Mouse (Mus musculus) embryonic facial prominence, embryonic 13.5 days (tissue): ENCODE data around the gene 4930522L14Rik. TPM values are rescaled to one million over a fixed set of nuclear protein-coding genes. Genes with fewer than 3 reads are reported as not detected.
"Not testable (repeated sequence)": the region's sequence is repeated elsewhere in the genome, so short reads cannot be mapped to it uniquely, and the experiment has no call there.

Source experiments
- ATAC-seq: fragments of 200-750 bp; cut with Nextera tagmentation; 2 replicates; pipeline ENCODE4 v1.8.0; 2017; ENCODE audit warnings: low read depth; ENCODE audit not compliant: insufficient number of reproducible peaks, insufficient read depth, low FRiP score, low TSS enrichment
- H3K27ac ChIP-seq: fragments of 300-500 bp; sonication (generic); 2 replicates; pipeline ENCODE4 v1.5.1; 2015; ENCODE audit warnings: moderate library complexity, mild to moderate bottlenecking, inconsistent platforms
- H3K27me3 ChIP-seq: fragments of 300-500 bp; sonication (generic); 2 replicates; pipeline ENCODE4 v1.6.1; 2015; ENCODE audit warnings: mild to moderate bottlenecking, inconsistent platforms
- H3K36me3 ChIP-seq: fragments of 300-500 bp; sonication (generic); 2 replicates; pipeline ENCODE4 v1.6.1; 2015; ENCODE audit warnings: mild to moderate bottlenecking, inconsistent platforms
- H3K4me1 ChIP-seq: fragments of 300-500 bp; sonication (generic); 2 replicates; pipeline ENCODE4 v1.6.1; 2015; ENCODE audit warnings: inconsistent platforms
- H3K4me2 ChIP-seq: fragments of 300-500 bp; sonication (generic); 2 replicates; pipeline ENCODE4 v1.6.1; 2015; ENCODE audit warnings: moderate library complexity, mild to moderate bottlenecking, inconsistent platforms
- H3K4me3 ChIP-seq: fragments of 300-500 bp; sonication (generic); 2 replicates; pipeline ENCODE4 v1.5.1; 2015; ENCODE audit warnings: mild to moderate bottlenecking, inconsistent platforms
- H3K9ac ChIP-seq: fragments of 300-500 bp; sonication (generic); 2 replicates; pipeline ENCODE4 v1.6.1; 2015; ENCODE audit warnings: mild to moderate bottlenecking, inconsistent platforms
- H3K9me3 ChIP-seq: fragments of 300-500 bp; sonication (generic); 2 replicates; pipeline ENCODE4 v1.6.1; 2016; ENCODE audit warnings: inconsistent platforms
- WGBS: fragments of 180-500 bp; shearing (Covaris S2); methylation state at CpG from one replicate; pipeline ENCODE4 v1.1.7; 2015; ENCODE audit warnings: mixed read lengths; 5-methylcytosine and 5-hydroxymethylcytosine counted together
- polyA plus RNA-seq: library from polyadenylated mRNA; unstranded; fragments of >200 nt; fragmentation: Nextera tagmentation; extraction: Ambion mirVana; gene quantifications from 2 replicates; pipeline ENCODE4 v1.2.1, GENCODE M21; 2015

Gene 4930522L14Rik
- polyA plus RNA-seq: 7.7 and 8.1 TPM in 2 replicates

DNA sequence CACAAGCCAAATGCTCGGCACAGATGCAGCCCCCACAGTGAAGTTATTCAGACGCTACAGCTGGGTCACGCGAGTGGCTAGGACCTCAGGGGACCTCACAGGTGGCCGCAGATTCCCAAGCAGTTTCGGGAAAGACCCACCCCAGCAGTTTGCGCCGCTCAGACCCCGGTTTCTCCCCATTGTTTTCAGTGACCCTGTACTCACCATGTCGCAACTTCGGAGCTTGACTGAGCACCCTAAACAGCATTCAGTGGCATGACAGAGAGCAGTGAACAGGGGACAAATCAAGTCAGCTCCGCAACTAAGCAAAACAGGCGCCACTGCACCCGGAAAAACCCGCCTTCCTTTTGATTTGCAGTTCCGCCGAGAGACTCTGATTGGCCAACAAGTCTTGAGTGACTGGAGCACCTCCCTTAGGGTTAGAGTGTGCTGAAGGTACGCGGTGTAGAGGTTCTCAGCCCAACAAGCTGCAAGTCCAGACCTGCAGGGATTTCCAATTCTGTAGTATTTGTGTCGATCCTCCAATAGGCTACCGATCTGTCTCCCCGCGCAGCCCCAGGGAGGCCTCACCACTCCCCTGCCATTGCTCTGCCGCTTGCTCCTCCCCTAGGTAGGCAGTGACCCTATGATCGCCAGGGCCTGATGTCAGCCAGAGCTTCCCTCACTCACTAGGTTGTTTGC is at the start of gene 4930522L14Rik:
Gene 4930522L14Rik (minus strand): TSS at position 496 of the 681 bp plus-strand sequence.
- Histone ChIP-seq H3K9ac (peak within 1 kb of the TSS; percentile 77), H3K4me2 (peak within 1 kb of the TSS; percentile 66), H3K4me3 (peak within 1 kb of the TSS; percentile 62)
- not testable (repeated sequence) for H3K36me3 ChIP-seq, H3K27ac ChIP-seq, H3K4me1 ChIP-seq, H3K27me3 ChIP-seq, H3K9me3 ChIP-seq
- WGBS: 0% methylated on average over 25 of the region's 25 CpGs
- peak; percentile 89 for ATAC-seq

DNA sequence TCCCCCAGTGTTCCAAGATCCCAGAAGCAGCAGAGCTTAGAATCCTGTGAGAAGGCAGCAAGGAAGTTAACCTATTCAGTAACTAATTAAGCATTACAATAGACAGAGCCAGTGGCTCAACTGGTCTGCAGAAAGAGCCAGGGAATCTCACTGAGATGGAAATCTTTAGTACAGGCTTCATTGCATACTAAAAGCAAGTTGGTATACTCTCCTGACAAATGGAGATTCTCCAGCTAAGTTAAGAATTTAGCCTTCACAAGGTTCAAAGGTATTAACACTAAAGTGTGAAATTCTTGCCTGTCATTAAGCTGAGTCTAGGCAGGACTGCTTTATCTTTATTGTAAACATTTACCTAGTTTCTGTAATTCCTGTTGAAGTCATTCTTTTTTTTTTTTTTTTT is 49.8 kb upstream of the 4930522L14Rik start:
- not testable (repeated sequence) for H3K4me3 ChIP-seq, H3K9me3 ChIP-seq, H3K27ac ChIP-seq, H3K4me2 ChIP-seq, H3K4me1 ChIP-seq, H3K9ac ChIP-seq, H3K27me3 ChIP-seq, ATAC-seq, H3K36me3 ChIP-seq

DNA sequence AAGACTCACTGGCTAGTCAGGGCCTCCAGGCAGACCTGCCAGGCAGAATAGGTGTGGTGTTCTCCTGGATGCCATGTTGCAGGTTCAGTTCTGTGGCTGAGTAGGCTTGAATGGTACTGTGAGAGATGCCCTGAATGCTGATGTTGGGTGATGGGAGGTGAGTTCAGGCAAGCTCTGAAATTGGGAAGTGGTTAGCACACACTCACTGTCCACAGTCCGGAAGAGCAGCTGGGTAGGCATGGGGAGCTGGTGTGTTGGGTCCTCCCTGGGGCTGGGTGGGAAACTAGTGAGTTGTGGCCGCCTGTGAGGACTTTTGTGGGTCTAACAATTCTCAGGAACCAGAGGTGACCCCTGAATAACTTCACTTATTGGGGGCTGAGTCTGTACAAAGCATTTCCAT is 48.3 kb upstream of the 4930522L14Rik start:
- not testable (repeated sequence) for H3K4me3 ChIP-seq, H3K4me2 ChIP-seq, H3K27ac ChIP-seq, H3K36me3 ChIP-seq, H3K9ac ChIP-seq, H3K27me3 ChIP-seq, ATAC-seq, H3K4me1 ChIP-seq, H3K9me3 ChIP-seq
- 67% methylated on average over 2 of the region's 2 CpGs for WGBS

DNA sequence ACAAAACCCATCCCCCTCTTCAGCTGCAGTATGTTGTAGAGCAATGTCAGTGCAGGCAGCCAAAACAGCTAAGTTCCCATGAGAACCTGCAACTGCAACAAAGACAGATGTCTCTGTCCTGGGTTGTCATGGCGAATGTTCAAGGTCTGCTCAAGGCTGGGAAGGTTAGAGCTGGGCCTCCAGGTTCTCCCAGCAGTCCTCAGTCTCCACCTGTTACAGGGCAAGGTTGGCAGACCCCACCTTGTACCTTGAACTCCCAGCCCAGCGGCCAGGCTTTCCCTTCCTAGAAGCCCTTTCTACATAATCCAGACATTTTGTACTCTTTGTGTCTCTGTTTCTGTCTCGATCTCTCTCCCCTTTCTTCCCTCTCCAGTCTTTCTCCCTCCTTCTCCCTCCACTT is 45.3 kb upstream of the 4930522L14Rik start:
- H3K27ac ChIP-seq, H3K4me3 ChIP-seq, H3K9me3 ChIP-seq, H3K4me1 ChIP-seq, ATAC-seq, H3K4me2 ChIP-seq, H3K9ac ChIP-seq, H3K27me3 ChIP-seq, H3K36me3 ChIP-seq: not testable (repeated sequence)
- WGBS: 99% methylated on average over 3 of the region's 3 CpGs

DNA sequence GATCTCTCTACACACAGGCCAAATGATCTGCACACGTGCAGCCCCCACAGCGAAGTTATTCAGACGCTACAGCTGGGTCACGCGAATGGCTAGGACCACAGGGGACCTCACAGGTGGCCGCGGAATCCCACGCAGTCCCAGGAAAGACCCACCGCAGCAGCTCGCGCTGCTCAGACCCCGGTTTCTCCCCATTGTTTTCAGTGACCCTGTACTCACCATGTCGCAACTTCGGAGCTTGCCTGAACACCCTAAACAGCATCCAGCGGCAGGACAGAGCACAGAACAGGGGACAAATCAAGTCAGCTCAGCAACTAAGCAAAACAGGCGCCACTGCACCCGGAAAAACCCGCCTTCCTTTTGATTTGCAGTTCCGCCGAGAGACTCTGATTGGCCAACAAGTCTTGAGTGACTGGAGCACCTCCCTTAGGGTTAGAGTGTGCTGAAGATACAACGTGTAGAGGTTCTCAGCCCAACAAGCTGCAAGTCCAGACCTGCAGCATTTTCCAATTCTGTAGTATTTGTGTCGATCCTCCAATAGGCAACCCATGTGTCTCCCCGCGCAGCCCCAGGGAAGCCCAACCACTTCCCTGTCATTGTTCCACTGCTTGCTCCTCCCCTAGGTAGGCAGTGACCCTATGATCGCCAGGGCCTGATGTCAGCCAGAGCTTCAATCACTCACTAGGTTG is 44.4 kb upstream of the 4930522L14Rik start:
- H3K9ac ChIP-seq: peak overlapping the region; percentile 80
- peak; percentile 89 for ATAC-seq
- H3K9me3 ChIP-seq, H3K27me3 ChIP-seq, H3K36me3 ChIP-seq, H3K4me1 ChIP-seq: not testable (repeated sequence)
- H3K4me2 ChIP-seq: peak overlapping the region; percentile 67
- WGBS: under 1% methylated on average over 25 of the region's 25 CpGs
- peak overlapping the region; percentile 51; the same call in 1 of the 2 replicates for H3K27ac ChIP-seq
- H3K4me3 ChIP-seq: peak overlapping the region; percentile 65

DNA sequence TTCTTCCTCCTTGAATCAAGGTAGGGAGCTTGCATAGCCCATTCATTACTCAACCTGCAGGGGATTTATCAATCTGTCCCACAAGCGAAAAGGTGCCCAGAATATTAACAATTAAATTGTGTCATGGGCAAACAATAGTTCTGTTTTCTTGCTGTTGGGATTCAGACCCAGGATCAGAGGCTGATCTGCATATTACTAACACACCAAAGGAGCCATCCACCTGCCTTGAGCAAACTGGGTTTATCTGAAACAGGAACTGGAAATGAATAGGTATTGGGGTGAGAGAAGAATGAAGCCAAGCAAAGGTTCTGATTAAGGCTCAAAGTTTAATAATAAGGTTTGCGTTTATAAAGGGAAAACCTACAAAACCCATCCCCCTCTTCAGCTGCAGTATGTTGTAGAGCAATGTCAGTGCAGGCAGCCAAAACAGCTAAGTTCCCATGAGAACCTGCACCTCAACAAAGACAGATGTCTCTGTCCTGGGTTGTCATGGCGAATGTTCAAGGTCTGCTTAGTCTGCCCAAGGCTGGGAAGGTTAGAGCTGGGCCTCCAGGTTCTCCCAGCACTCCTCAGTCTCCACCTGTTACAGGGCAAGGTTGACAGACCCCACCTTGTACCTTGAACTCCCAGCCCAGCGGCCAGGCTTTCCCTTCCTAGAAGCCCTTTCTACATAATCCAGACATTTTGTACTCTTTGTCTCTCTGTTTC is 541 bp upstream of the 4930522L14Rik start:
- 54% methylated on average over 4 of the region's 4 CpGs for WGBS
- H3K9me3 ChIP-seq, H3K27me3 ChIP-seq, ATAC-seq, H3K9ac ChIP-seq, H3K36me3 ChIP-seq, H3K27ac ChIP-seq, H3K4me1 ChIP-seq: not testable (repeated sequence)
- H3K4me3 ChIP-seq: peak overlapping the region; percentile 62
- peak overlapping the region; percentile 66 for H3K4me2 ChIP-seq

DNA sequence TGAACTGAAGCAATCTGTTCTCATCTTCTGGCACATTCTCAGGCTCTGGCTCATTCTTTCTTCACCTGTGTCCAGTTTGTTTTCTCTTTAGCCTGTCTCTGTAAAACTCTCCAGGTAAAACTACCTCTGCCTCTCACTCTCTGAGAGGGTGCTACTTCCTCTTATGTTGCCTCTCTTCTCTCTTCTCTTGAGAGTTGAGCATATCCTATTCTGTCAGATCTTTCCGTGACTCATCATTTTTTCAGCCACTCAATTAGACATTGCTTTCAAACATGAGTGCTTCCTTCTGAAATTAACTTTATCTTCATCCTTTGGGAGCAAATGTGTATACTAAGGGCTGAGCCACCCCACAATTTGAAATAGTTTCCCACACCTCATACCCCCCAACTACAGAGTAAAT is 6.6 kb downstream of the 4930522L14Rik start:
- not testable (repeated sequence) for ATAC-seq, H3K36me3 ChIP-seq, H3K4me2 ChIP-seq, H3K4me1 ChIP-seq, H3K27me3 ChIP-seq, H3K4me3 ChIP-seq, H3K27ac ChIP-seq, H3K9ac ChIP-seq
- WGBS: 95% methylated on average over 1 of the region's 1 CpGs
- peaks cover 27% of the 10 kb centered on the region for H3K9me3 ChIP-seq

DNA sequence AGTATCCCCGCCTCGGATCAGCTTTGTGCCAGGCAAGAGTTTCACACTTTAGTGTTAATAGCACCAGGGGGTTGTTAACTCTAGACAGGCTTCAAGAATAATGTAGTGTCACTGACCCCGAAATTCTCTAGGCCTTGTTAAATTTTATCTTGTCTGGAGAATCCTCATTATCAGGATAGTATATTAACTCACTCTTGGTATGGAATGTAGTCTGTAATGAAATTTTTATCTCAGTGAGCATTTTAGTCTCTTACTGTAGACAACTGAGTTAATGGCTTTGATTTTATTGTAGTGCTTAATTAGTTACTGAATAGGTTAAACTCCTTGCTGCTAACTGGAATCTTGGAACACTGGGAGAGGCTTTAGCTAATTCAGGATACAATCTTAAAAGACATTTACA is 34.3 kb downstream of the 4930522L14Rik start:
- H3K9ac ChIP-seq, H3K4me2 ChIP-seq, H3K27ac ChIP-seq, H3K4me1 ChIP-seq, H3K36me3 ChIP-seq, H3K27me3 ChIP-seq, ATAC-seq, H3K9me3 ChIP-seq, H3K4me3 ChIP-seq: not testable (repeated sequence)
- WGBS: 82% methylated on average over 3 of the region's 3 CpGs

DNA sequence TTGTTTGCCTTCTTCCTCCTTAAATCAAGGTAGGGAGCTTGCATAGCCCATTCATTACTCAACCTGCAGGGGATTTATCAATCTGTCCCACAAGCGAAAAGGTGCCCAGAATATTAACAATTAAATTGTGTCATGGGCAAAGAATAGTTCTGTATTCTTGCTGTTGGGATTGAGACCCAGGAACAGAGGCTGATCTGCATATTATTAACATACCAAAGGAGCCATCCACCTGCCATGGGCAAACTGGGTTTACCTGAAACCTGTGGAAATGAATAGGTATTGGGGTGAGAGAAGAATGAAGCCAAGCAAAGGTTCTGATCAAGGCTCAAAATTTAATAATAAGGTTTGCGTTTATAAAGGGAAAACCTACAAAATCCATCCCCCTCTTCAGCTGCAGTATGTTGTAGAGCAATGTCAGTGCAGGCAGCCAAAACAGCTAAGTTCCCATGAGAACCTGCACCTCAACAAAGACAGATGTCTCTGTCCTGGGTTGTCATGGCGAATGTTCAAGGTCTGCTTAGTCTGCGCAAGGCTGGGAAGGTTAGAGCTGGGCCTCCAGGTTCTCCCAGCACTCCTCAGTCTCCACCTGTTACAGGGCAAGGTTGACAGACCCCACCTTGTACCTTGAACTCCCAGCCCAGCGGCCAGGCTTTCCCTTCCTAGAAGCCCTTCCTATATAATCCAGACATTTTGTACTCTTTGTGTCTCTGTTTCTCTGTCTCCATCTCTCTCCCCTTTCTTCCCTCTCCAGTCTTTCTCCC is 60.3 kb downstream of the 4930522L14Rik start:
- Histone ChIP-seq H3K4me3 (peak overlapping the region; percentile 67), H3K4me2 (peak overlapping the region; percentile 68)
- H3K27me3 ChIP-seq, H3K4me1 ChIP-seq, H3K36me3 ChIP-seq, H3K27ac ChIP-seq, H3K9me3 ChIP-seq, H3K9ac ChIP-seq, ATAC-seq: not testable (repeated sequence)
- 54% methylated on average over 5 of the region's 5 CpGs for WGBS

DNA sequence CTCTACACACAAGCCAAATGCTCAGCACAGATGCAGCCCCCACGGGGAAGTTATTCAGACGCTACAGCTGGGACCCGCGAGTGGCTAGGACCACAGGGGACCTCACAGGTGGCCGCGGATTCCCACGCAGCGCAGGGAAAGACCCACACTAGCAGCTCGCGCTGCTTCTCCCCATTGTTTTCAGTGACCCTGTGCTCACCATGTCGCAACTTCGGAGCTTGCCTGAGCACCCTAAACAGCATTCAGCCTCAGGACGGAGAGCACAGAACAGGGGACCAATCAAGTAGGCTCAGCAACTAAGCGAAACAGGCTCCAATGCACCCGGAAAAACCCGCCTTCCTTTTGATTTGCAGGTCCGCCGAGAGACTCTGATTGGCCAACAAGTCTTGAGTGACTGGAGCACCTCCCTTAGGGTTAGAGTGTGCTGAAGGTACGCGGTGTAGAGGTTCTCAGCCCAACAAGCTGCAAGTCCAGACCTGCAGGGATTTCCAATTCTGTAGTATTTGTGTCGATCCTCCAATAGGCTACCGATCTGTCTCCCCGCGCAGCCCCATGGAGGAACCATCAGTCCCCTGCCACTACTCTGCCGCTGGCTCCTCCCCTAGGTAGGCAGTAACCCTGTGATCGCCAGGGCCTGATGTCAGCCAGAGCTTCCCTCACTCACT is 61.0 kb downstream of the 4930522L14Rik start, which contains the start of gene 5430403G16Rik:
Gene 5430403G16Rik (minus strand): TSS at position 505 of the 665 bp plus-strand sequence.
- H3K4me1 ChIP-seq, H3K9me3 ChIP-seq, H3K36me3 ChIP-seq, H3K27me3 ChIP-seq: not testable (repeated sequence)
- Histone ChIP-seq H3K9ac (peak within 1 kb of the TSS; percentile 78), H3K27ac (peak within 1 kb of the TSS; percentile 78), H3K4me3 (peak within 1 kb of the TSS; percentile 67), H3K4me2 (peak within 1 kb of the TSS; percentile 68)
- under 1% methylated on average over 26 of the region's 26 CpGs for WGBS
- peak; percentile 95 for ATAC-seq
